Mouse (Mus musculus) kidney, postnatal 0 days (tissue): Measurements from ENCODE around the gene Pcolce2. TPM values are rescaled to one million over a fixed set of nuclear protein-coding genes. Genes with fewer than 3 reads are reported as not detected.

Source experiments
- ATAC-seq: fragments of 200-750 bp; cut with Nextera tagmentation; replicated peaks from 2 replicates; pipeline ENCODE4 v1.8.0; 2017; ENCODE audit warnings: low read depth, moderate number of reproducible peaks, moderate TSS enrichment, moderate library complexity; ENCODE audit not compliant: low FRiP score
- DNase-seq: peaks from one replicate; pipeline ENCODE4 v3.0.0-alpha.2; 2016; ENCODE audit warnings: low spot score
- H3K27ac ChIP-seq: fragments of 300-500 bp; sonication (generic); 2 replicates; pipeline ENCODE4 v1.5.1; 2014; ENCODE audit warnings: mild to moderate bottlenecking
- H3K27me3 ChIP-seq: fragments of 300-500 bp; sonication (generic); 2 replicates; pipeline ENCODE4 v1.6.1; 2014; ENCODE audit warnings: low read length, mixed read lengths; ENCODE audit not compliant: insufficient read depth
- H3K36me3 ChIP-seq: fragments of 300-500 bp; sonication (generic); 2 replicates; pipeline ENCODE4 v1.6.1; 2014; ENCODE audit warnings: low read length, mixed read lengths; ENCODE audit not compliant: insufficient read depth
- H3K4me1 ChIP-seq: fragments of 300-500 bp; sonication (generic); replicated peaks from 2 replicates; pipeline ENCODE4 v1.6.1; 2014; ENCODE audit warnings: antibody characterized with exemption, low read length, mixed read lengths; ENCODE audit not compliant: insufficient read depth
- H3K4me2 ChIP-seq: fragments of 300-500 bp; sonication (generic); 2 replicates; pipeline ENCODE4 v1.6.1; 2014; ENCODE audit warnings: mild to moderate bottlenecking, low read length, moderate library complexity, mixed read lengths
- H3K4me3 ChIP-seq: fragments of 300-500 bp; sonication (generic); replicated peaks from 2 replicates; pipeline ENCODE4 v1.5.1; 2014; ENCODE audit warnings: low read depth, low read length
- H3K9ac ChIP-seq: fragments of 300-500 bp; sonication (generic); 2 replicates; pipeline ENCODE4 v1.6.1; 2014; ENCODE audit warnings: low read depth, low read length
- H3K9me3 ChIP-seq: fragments of 300-500 bp; sonication (generic); replicated peaks from 2 replicates; pipeline ENCODE4 v1.6.1; 2016; ENCODE audit warnings: low read length, inconsistent platforms, mixed read lengths
- CTCF ChIP-seq: IDR thresholded peaks from 2 replicates; pipeline ENCODE4 v1.5.1; 2016; ENCODE audit warnings: antibody characterized with exemption, low read depth, mild to moderate bottlenecking, moderate library complexity
- WGBS: fragments of 180-500 bp; shearing (Covaris S2); extraction: QIAGEN DNeasy Blood & Tissue Kit; methylation state at CpG from one replicate; pipeline ENCODE4 v1.1.7; 2014; 5-methylcytosine and 5-hydroxymethylcytosine counted together
- polyA plus RNA-seq: library from polyadenylated mRNA; unstranded; fragments of >200 nt; fragmentation: Nextera tagmentation; extraction: Ambion mirVana; gene quantifications from 2 replicates; pipeline ENCODE4 v1.2.1, GENCODE M21; 2015

Pcolce2 gene
- polyA plus RNA-seq, result 0.88 and 1.5 TPM in 2 replicates

DNA sequence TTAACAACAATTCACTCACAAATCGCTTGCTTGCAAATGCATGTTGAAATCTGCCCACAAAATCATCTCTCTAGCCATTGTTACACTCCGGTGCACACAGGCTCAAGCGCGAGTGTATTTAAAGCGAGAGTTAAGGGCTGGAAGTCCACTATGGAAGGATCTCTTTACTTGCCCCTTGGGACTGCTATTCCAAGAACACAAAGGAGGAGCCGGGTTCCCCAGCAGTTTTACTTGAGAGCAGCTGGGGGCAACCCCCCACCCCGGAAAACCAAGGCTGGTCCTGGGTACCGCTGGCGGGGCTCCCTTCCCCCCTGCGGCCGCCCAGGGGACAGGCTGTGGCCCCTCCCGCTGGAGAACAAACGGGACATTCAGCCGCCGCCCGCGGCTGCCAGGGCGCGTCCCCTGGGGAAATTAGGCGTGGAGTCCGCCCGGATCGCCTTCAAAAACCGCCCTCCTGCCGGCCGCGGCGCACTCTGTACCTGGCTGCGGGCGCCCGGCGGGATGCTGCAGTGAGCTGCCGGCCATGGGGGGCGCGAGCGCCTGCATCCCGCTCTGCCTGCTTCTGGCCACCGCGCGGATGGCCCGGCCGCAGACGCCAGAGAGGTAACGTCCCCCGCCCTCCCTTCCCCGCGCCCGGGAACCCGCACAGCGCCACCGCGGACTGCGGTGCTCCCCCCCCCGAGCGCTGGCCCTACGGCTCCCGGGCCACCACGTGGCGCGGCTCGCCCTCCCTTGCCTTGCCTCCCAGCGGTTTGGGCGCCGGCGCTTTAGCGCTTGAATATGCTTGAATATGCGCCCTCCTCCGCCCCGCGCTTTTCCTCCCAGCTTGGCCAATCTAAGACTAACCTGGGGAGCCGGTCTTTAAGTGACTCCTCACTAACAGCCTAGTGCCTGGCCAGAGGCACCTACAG, at the start of gene Pcolce2:
Pcolce2 (plus strand) TSS at position 331 of the 911 bp plus-strand sequence.
- peaks cover 20% of the 10 kb centered on the region; the same call in 1 of the 2 replicates for H3K27me3 ChIP-seq
- no peaks in the 10 kb centered on the region for H3K4me1 ChIP-seq
- no peaks in the 10 kb centered on the region for H3K9me3 ChIP-seq
- DNase-seq (peak; percentile 43), ATAC-seq (peak; percentile 85)
- H3K36me3 ChIP-seq, result no peaks in the 10 kb centered on the region
- WGBS, result under 1% methylated on average over 63 of the region's 71 CpGs
- peak within 1 kb of the TSS; percentile 24 for H3K9ac ChIP-seq
- no peak within 1 kb of the TSS for H3K27ac ChIP-seq
- peak within 1 kb of the TSS; percentile 48 for H3K4me3 ChIP-seq
- H3K4me2 ChIP-seq, result peak within 1 kb of the TSS; percentile 99
- TF ChIP-seq CTCF, result 0 out of 2 replicates have a peak, but pooled peaks have one; percentile 5

DNA sequence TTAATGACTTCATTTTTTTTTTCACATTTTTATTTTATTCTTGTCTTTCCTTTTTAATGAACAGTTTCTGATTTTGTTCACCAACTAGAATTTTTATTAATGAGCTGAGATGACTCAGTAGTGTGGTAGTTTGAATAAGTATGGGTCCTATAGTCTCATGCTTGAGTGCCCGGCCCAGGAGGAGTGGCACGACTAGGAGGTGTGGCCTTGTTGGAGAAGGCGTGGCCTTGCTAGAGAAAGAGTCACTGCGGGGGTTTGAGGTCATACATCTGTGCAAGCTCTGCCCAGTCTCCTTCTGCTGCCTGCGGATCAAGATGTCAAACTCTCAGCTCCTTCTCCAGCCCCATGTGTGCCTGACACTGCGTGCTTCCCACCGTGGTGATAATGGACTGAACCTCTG, 49.3 kb upstream of the Pcolce2 start:
- Histone ChIP-seq H3K4me2 (no peak overlapping the region), H3K9ac (no peak overlapping the region), H3K27ac (no peak overlapping the region), H3K27me3 (no peaks in the 10 kb centered on the region), H3K9me3 (no peaks in the 10 kb centered on the region), H3K4me3 (no peak overlapping the region), H3K36me3 (no peaks in the 10 kb centered on the region), H3K4me1 (no peaks in the 10 kb centered on the region)
- no peak for TF ChIP-seq CTCF
- 88% methylated on average over 7 of the region's 7 CpGs for WGBS
- ATAC-seq (no peak), DNase-seq (no peak)

DNA sequence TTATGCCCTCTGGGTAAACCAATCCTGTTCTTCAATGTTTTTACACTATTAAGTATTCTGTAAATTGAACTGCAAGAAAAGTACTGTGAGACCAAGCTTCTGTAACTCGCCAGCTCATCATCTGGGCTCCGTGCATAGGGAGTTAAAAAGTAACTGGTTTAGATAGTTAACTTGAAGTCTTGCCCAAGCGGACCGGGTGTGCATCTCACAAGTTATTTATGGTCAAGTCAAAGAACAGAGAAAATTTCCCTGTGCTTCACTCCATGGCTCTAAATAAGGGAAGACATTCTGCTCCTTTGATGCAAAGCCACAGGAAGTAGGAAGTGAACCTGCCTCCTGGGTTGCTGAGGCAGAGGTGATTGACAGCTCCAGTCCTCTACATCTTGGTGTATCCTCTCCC, 43.1 kb upstream of the Pcolce2 start:
- Histone ChIP-seq H3K27ac (no peak overlapping the region), H3K36me3 (no peaks in the 10 kb centered on the region), H3K4me1 (no peaks in the 10 kb centered on the region), H3K4me3 (no peak overlapping the region), H3K4me2 (no peak overlapping the region), H3K9me3 (no peaks in the 10 kb centered on the region), H3K27me3 (no peaks in the 10 kb centered on the region), H3K9ac (no peak overlapping the region)
- ATAC-seq, result no peak
- TF ChIP-seq CTCF, result no peak
- no peak for DNase-seq
- WGBS, result 41% methylated on average over 4 of the region's 4 CpGs

DNA sequence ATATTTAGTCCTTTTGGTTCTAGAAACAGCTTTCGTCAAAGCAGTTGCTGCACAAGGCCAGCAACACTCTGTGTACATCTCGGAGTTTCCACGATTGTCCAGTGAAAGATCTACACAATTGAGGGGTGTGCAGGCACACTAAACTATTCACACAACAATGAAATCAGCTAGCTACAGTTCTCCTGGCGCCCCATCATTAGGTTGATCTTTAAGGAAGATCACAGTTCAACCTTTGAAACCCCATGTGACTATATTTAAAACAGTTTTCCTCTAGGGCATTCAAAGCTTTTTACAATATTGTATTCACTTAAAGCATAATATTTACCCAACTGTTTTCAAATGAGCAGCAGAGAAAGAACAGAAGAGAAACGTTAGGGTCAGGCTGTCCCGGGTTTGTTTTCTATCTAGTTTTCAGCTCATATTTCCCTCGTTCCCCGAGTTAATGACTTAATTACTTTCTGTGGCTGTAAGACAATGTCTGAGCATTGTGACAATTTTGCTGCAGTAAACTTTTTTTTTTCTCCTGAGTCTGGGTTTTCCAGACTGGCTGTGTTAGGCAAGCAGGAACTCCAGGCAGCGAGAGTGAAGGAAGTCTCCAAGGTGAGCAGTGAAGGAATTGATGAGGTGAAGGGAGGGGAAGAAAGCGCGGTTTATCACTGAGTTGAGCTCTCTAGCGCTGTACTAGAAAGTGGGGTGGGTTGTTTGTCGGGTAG, 39.8 kb upstream of the Pcolce2 start:
- Histone ChIP-seq H3K4me1 (no peaks in the 10 kb centered on the region), H3K36me3 (no peaks in the 10 kb centered on the region), H3K4me3 (no peak overlapping the region), H3K4me2 (peak overlapping the region; percentile 34), H3K9me3 (no peaks in the 10 kb centered on the region), H3K27ac (no peak overlapping the region), H3K9ac (no peak overlapping the region), H3K27me3 (no peaks in the 10 kb centered on the region)
- WGBS, result 35% methylated on average over 13 of the region's 13 CpGs
- TF ChIP-seq CTCF, result no peak
- no peak for DNase-seq
- no peak for ATAC-seq

DNA sequence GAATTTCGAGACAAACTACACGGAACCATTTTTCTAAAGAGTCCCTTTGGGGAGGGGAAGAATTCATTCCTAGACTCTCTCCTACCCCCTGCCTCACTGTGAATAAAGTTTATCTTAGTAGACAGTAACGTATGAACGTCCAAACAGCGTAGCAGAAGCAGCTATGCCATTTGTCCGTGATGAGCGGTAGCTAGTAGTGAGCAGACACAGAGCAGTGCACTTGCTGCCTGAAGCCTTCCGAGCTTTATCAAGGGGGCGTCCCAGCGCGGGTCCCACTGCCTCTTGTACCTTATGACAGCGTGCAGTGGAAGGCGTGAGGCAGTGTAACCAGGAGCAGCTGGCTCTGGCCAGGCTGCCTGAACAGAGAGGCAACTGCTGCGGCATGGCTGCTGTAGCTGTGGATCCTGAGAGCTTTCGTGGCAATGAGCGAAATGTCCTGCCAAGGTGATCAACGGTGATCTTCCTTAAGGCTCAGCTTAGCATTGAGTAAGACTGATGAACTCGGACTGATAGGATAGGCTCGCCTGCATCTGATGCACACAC, 39.2 kb upstream of the Pcolce2 start:
- no peak for DNase-seq
- H3K4me3 ChIP-seq, result no peak overlapping the region
- no peak for ATAC-seq

DNA sequence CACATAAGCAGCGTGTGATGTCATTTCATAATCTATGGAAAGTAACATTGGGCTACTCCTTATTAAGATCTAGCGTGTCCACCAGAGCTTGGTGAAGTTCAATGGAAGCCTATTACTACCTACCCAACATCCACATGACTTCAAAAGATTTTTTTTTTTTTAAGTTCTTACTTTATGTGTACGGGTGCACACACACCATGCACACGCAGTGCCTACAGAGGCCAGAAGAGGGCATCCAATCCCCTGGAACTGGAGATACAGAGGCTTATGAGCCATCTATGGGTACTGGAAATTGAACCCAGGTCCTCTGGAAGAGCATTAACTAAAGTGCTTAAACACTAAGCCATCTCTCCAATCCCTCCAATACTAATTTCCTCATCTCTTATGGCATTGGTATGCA, 38.0 kb upstream of the Pcolce2 start:
- no peak for ATAC-seq

More for the DNA sequence above, 39.2 kb upstream of the Pcolce2 start:
- 46% methylated on average over 19 of the region's 19 CpGs for WGBS
- Histone ChIP-seq H3K27ac (no peak overlapping the region), H3K27me3 (no peaks in the 10 kb centered on the region), H3K4me1 (no peaks in the 10 kb centered on the region), H3K9ac (no peak overlapping the region), H3K9me3 (no peaks in the 10 kb centered on the region), H3K4me2 (peak overlapping the region; percentile 34), H3K36me3 (no peaks in the 10 kb centered on the region)
- TF ChIP-seq CTCF, result no peak

More for the DNA sequence above, 38.0 kb upstream of the Pcolce2 start:
- no peak overlapping the region for H3K27ac ChIP-seq
- DNase-seq, result no peak
- no peaks in the 10 kb centered on the region for H3K4me1 ChIP-seq
- H3K4me3 ChIP-seq, result no peak overlapping the region
- 83% methylated on average over 4 of the region's 4 CpGs for WGBS
- H3K9ac ChIP-seq, result no peak overlapping the region
- no peaks in the 10 kb centered on the region for H3K9me3 ChIP-seq
- H3K4me2 ChIP-seq, result no peak overlapping the region
- no peaks in the 10 kb centered on the region for H3K36me3 ChIP-seq
- H3K27me3 ChIP-seq, result no peaks in the 10 kb centered on the region
- TF ChIP-seq CTCF, result peak; percentile 39; the same call in 1 of the 2 replicates
